Mouse (Mus musculus) heart, embryonic 11.5 days (tissue): ENCODE data around the gene Trmt1. TPM values are rescaled to one million over a fixed set of nuclear protein-coding genes. Genes with fewer than 3 reads are reported as not detected.

ENCODE experiments used
- ATAC-seq: fragments of 200-750 bp; cut with Nextera tagmentation; replicated peaks from 2 replicates; pipeline ENCODE4 v1.8.0; 2017; ENCODE audit warnings: moderate library complexity; ENCODE audit not compliant: insufficient number of reproducible peaks, low FRiP score, low TSS enrichment
- H3K27ac ChIP-seq: fragments of 300-500 bp; sonication (generic); 2 replicates; pipeline ENCODE4 v1.5.1; 2014; ENCODE audit warnings: mild to moderate bottlenecking, low read depth, low read length
- H3K27me3 ChIP-seq: fragments of 300-500 bp; sonication (generic); 2 replicates; pipeline ENCODE4 v1.6.1; 2014; ENCODE audit warnings: mild to moderate bottlenecking, low read length, mixed read lengths; ENCODE audit not compliant: control insufficient read depth, insufficient read depth
- H3K36me3 ChIP-seq: fragments of 300-500 bp; sonication (generic); 2 replicates; pipeline ENCODE4 v1.6.1; 2014; ENCODE audit warnings: mild to moderate bottlenecking, low read length, moderate library complexity, mixed read lengths; ENCODE audit not compliant: control insufficient read depth, insufficient read depth
- H3K4me1 ChIP-seq: fragments of 300-500 bp; sonication (generic); 2 replicates; pipeline ENCODE4 v1.6.1; 2014; ENCODE audit warnings: low read length; ENCODE audit not compliant: control insufficient read depth, insufficient read depth
- H3K4me2 ChIP-seq: fragments of 300-500 bp; sonication (generic); 2 replicates; pipeline ENCODE4 v1.6.1; 2014; ENCODE audit warnings: mild to moderate bottlenecking, moderate library complexity
- H3K4me3 ChIP-seq: fragments of 300-500 bp; sonication (generic); 2 replicates; pipeline ENCODE4 v1.5.1; 2014; ENCODE audit warnings: low read depth, low read length
- H3K9ac ChIP-seq: fragments of 300-500 bp; sonication (generic); 2 replicates; pipeline ENCODE4 v1.6.1; 2014; ENCODE audit warnings: mild to moderate bottlenecking, low read depth, low read length, moderate library complexity
- H3K9me3 ChIP-seq: fragments of 300-500 bp; sonication (generic); replicated peaks from 2 replicates; pipeline ENCODE4 v1.6.1; 2016; ENCODE audit warnings: low read length; ENCODE audit not compliant: control insufficient read depth
- WGBS: fragments of 180-500 bp; shearing (Covaris S2); extraction: QIAGEN DNeasy Blood & Tissue Kit; methylation state at CpG from one replicate; pipeline ENCODE4 v1.1.7; 2014; ENCODE audit not compliant: insufficient replicate concordance; 5-methylcytosine and 5-hydroxymethylcytosine counted together
- polyA plus RNA-seq: library from polyadenylated mRNA; unstranded; fragments of >200 nt; fragmentation: Nextera tagmentation; extraction: Ambion mirVana; gene quantifications from 2 replicates; pipeline ENCODE4 v1.2.1, GENCODE M21; 2014

Gene Trmt1
- polyA plus RNA-seq, 1 experiment from 2014 or later = 51.6 TPM

DNA sequence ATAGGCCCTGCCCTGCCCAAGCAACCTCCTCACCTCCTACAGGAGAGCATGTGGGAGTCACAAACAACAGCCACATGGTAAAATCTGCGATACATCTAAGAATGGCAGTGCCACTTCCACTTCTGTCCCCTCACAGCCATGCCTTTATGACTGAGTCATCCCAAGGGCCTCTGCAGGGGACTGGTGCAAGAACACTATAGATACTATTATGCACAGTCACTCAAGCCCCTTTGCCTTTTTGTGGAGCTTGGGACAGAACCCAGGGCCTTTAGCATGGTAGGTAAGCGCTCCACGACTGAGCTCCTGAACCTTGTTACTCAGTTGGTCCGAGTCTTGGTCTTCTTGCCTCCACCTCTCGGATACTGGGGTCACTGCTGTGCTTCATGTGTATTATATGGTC lies 8.8 kb upstream of the Trmt1 start:
- WGBS = 86% methylated on average over 5 of the region's 5 CpGs
- Histone ChIP-seq H3K9me3 (no peaks in the 10 kb centered on the region), H3K27me3 (no peaks in the 10 kb centered on the region), H3K9ac (no peak overlapping the region), H3K27ac (0 out of 2 replicates have a peak overlapping the region, but pooled peaks have one; percentile 35), H3K4me2 (no peak overlapping the region), H3K36me3 (peaks cover 22% of the 10 kb centered on the region), H3K4me1 (peaks cover 17% of the 10 kb centered on the region), H3K4me3 (no peak overlapping the region)
- no peak for ATAC-seq

DNA sequence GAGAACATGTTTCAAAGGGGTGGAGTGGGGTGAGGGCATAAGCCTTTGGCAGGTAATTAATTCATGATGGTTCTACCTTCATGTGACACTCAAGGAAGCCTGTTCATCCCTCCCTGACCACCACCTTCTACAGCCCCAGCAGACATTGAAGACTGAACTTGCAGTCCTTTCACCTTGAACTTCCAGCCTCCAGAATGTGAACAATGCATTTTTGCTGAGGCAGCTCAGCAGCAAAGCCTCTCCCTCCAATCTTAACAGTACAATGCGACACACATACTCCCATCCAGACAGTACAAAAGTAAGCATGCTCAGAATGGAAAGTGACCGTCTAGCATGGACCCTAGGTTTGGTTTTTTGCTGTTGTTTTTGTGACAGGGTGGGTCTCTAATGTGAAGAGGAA lies 4.6 kb upstream of the Trmt1 start:
- H3K9me3 ChIP-seq = no peaks in the 10 kb centered on the region
- ATAC-seq = no peak
- WGBS = 82% methylated on average over 2 of the region's 2 CpGs
- no peak overlapping the region for H3K9ac ChIP-seq
- no peak overlapping the region for H3K4me3 ChIP-seq
- H3K4me2 ChIP-seq = no peak overlapping the region; the same call in 1 of the 2 replicates
- H3K4me1 ChIP-seq = peaks cover 39% of the 10 kb centered on the region
- H3K27ac ChIP-seq = no peak overlapping the region
- no peaks in the 10 kb centered on the region for H3K27me3 ChIP-seq
- H3K36me3 ChIP-seq = no peaks in the 10 kb centered on the region; the same call in 1 of the 2 replicates

DNA sequence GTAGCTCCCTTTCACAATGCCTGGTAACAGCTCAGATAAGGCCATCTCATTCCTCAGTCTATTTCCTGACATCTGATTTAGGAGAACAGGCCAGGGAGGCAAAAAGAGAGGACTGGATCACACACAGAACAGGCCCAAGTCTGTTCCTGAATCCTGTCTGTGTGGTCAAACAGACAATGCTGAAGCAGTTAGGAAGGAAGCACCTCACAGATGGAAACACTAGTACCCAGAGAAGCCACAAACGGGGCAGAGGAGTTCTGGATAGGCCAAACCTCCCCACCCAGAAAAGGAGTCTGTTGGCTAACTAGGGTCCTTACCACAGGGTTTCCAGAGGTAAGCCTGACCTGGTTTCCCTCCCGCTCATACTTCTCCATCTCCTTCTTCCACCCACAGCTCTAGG lies 3.9 kb upstream of the Trmt1 start:
- WGBS = 72% methylated on average over 2 of the region's 2 CpGs
- Histone ChIP-seq H3K9ac (no peak overlapping the region), H3K4me3 (no peak overlapping the region), H3K36me3 (no peaks in the 10 kb centered on the region; the same call in 1 of the 2 replicates), H3K27me3 (no peaks in the 10 kb centered on the region), H3K9me3 (no peaks in the 10 kb centered on the region), H3K27ac (0 out of 2 replicates have a peak overlapping the region, but pooled peaks have one; percentile 29), H3K4me2 (no peak overlapping the region), H3K4me1 (peaks cover 41% of the 10 kb centered on the region)
- ATAC-seq = no peak

DNA sequence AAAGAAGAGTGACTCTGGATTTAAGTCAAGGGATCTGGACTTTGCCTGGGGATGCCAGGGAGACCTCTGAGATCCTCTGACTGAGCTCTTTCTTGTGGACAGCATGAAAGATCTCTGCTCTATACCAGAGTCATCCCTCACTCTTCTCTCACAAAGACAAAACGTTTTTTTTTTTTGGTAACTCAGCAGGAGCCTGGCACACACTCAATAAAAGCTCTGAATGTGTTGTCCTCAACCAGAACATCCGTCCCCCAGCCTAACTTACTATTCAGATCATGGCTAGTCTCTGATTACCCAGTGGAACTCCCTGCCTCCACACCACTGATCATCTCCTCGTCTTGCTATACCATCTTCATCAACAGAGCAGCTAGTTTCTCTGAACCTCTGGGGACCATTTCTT lies 1.6 kb upstream of the Trmt1 start:
- Histone ChIP-seq H3K4me3 (no peak overlapping the region), H3K4me1 (peaks cover 47% of the 10 kb centered on the region), H3K27me3 (no peaks in the 10 kb centered on the region), H3K36me3 (no peaks in the 10 kb centered on the region), H3K27ac (no peak overlapping the region), H3K4me2 (no peak overlapping the region), H3K9me3 (no peaks in the 10 kb centered on the region), H3K9ac (no peak overlapping the region)
- no peak for ATAC-seq
- 66% methylated on average over 3 of the region's 3 CpGs for WGBS

DNA sequence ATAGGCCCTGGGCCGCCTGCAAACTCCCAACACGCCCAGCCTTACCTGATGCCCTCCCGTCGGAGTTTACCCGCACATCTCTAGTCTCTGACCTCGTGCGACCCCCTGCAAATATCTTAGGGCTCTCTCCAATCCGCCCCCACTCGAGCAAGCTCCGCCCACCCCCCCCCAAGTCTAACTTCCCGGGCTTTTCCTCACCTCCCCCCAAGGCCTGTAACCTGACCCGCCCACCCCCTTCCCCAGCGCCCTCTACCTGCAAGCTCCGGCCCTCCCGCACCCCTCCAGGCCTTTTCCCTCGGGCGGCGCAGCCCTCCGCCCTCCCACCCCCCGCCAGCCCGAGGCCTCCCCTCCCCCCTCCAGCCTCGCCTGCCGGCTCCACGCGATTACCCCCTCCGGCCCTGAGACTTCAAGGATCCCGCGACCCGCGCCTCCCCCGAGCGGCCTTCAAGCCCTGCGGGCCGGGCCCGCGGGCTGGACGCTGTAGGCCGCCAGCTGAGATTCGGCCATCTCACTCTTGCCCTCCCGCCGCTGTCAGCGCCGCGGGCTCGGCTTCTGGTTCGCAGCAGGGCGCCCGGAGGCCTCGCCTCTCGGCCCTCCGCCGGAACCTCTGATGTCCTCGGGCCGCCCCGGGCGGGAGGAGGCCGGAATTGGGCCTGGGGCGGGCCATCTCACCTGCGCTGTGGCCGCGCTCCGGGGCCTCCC lies 1.0 kb downstream of the Trmt1 start:
- H3K4me1 ChIP-seq = peaks cover 44% of the 10 kb centered on the region
- peak; percentile 67 for ATAC-seq
- peak overlapping the region; percentile 99 for H3K9ac ChIP-seq
- no peaks in the 10 kb centered on the region for H3K27me3 ChIP-seq
- peak overlapping the region; percentile 86 for H3K4me2 ChIP-seq
- peaks cover 4% of the 10 kb centered on the region; the same call in 1 of the 2 replicates for H3K36me3 ChIP-seq
- no peaks in the 10 kb centered on the region for H3K9me3 ChIP-seq
- peak overlapping the region; percentile 94 for H3K4me3 ChIP-seq
- WGBS = under 1% methylated on average over 49 of the region's 62 CpGs
- peak overlapping the region; percentile 88 for H3K27ac ChIP-seq

DNA sequence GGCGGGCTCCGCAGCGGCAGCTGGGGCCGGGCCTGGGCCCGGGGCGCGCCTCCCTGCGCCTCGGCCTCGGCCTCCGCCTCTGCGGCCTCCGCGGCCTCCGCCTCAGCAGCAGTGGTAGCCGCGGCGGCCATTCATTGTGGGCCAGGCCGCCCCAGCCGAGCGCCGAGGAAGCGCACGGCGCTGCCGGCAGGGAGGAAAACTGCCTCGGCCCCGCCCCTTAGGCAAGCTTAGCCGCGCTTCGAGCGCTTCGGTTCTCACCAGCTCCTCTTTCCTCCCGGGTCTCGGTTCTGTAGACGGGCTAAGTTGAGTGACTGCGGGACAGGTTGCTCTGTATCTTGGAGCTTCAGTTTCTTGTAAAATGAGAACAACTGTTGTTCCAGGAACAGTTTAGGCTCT lies 1.6 kb downstream of the Trmt1 start, which contains the start of gene Nacc1:
Gene Nacc1, minus strand, starts transcription at position 158 of the 396 bp plus-strand sequence.
- H3K9me3 ChIP-seq = no peaks in the 10 kb centered on the region

DNA sequence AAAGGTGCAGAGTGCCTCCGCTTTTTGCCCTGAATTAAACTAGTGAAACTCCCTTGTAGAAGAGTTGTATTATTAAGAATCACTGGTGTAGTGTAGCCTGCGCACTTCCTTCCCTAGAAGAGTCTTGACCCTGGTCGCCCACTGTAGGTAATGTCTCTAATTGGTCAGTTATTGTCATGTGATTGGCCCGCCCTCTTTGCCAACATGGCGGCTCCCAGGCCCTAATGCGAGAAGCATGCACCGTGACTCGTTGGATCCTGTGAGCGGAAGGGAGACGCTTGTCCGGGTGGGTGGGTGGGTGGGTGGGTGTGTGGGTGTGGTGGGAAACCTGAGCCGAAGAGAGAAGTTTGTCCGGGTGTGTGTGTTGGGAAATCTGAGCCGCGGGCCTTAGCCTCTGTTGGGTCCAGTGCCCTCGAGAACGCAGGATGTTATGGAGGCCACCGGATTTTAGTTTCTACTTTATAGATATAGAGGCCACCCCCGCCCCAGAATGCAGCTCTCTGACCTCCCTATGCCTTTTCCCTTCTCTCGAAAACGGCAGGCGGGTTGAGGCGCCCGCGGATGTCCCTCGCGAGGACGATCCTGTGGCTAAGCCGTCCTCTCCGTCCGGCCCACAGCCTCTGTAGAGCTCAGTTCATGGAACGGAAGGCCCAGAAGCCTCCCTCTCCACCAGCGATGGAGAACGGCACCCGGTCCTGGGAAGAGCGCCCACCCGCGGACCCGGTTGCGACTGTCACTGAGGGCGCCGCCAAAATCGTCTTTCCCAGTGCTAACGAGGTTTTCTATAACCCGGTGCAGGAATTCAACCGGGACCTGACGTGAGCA lies 3.2 kb downstream of the Trmt1 start:
- Histone ChIP-seq H3K27me3 (no peaks in the 10 kb centered on the region), H3K9ac (peak overlapping the region; percentile 86), H3K4me2 (peak overlapping the region; percentile 86), H3K4me3 (peak overlapping the region; percentile 90), H3K27ac (peak overlapping the region; percentile 78; the same call in 1 of the 2 replicates), H3K36me3 (peaks cover 4% of the 10 kb centered on the region; the same call in 1 of the 2 replicates), H3K4me1 (peaks cover 36% of the 10 kb centered on the region), H3K9me3 (no peaks in the 10 kb centered on the region)
- ATAC-seq = peak; percentile 62; the same call in 1 of the 2 replicates
- under 1% methylated on average over 47 of the region's 47 CpGs for WGBS

More for the DNA sequence above, 1.6 kb downstream of the Trmt1 start, which contains the start of gene Nacc1:
- peaks cover 38% of the 10 kb centered on the region for H3K4me1 ChIP-seq
- peak within 1 kb of the TSS; percentile 88 for H3K27ac ChIP-seq
- ATAC-seq = peak; percentile 74
- H3K4me2 ChIP-seq = peak within 1 kb of the TSS; percentile 86
- peaks cover 4% of the 10 kb centered on the region; the same call in 1 of the 2 replicates for H3K36me3 ChIP-seq
- H3K4me3 ChIP-seq = peak within 1 kb of the TSS; percentile 94
- WGBS = 1% methylated on average over 30 of the region's 37 CpGs
- peak within 1 kb of the TSS; percentile 99 for H3K9ac ChIP-seq
- no peaks in the 10 kb centered on the region for H3K27me3 ChIP-seq

DNA sequence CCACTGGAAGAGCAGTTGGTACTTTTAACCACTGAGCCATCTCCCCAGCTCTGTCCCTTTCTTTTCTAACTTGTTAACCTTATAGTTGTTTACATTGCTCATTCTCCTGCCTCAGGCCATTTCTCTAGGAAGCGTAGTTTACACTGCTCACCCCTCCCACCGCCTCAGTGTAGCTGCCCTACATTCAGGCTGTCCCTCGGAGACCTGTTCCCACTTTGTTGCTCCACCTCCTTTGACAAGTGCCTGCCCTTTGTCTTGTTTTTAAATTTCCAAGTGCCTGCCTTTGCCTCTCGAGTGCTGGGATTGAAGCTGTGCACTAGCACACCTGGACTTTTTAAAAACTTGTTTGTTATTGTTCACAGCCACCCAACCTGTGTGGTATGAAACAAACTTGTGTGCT lies 7.2 kb downstream of the Trmt1 start:
- H3K36me3 ChIP-seq = peaks cover 29% of the 10 kb centered on the region
- WGBS = 77% methylated on average over 4 of the region's 4 CpGs

More for the DNA sequence above, 7.2 kb downstream of the Trmt1 start:
- no peak overlapping the region for H3K4me2 ChIP-seq
- no peak overlapping the region for H3K9ac ChIP-seq
- H3K27ac ChIP-seq = no peak overlapping the region
- H3K27me3 ChIP-seq = no peaks in the 10 kb centered on the region
- H3K9me3 ChIP-seq = no peaks in the 10 kb centered on the region
- H3K4me3 ChIP-seq = no peak overlapping the region
- H3K4me1 ChIP-seq = peaks cover 13% of the 10 kb centered on the region
- no peak for ATAC-seq
